Mouse (Mus musculus): ENCODE data around the gene Cyb5d1. TPM values are rescaled to one million over a fixed set of nuclear protein-coding genes. Genes with fewer than 3 reads are reported as not detected.

Gene Cyb5d1
- polyA plus RNA-seq, 1 experiment = 5.1 TPM

DNA sequence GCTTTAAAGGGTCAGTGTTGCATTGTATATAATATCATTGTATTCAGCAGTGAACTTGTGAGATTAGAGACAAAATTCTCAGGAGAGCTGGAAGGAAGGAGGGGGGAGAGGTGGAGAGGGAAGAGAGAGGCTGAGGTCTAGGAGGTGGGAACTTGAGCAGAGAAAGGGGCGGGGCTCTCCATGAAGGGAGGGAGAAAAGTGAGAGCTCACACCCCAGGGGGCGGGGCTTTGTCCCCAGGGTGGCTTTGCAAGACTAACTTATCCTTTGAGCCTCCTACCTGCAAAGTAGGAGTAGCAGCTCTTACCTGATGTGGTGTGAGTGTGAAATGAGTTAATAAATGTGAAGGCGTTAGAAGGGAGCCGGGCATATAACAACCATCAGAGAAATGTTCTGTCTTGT lies 33.3 kb upstream of the Cyb5d1 start:
- no peak overlapping the region for H3K27ac ChIP-seq (ENCODE audit: control insufficient read depth, insufficient read depth, low read depth, low read length, poor library complexity)
- no peak overlapping the region for H3K4me3 ChIP-seq (replicated peaks; ENCODE audit: control insufficient read depth, low read depth, low read length)
- TF ChIP-seq CTCF (IDR thresholded peaks at IDR 0.05; ENCODE audit: control insufficient read depth, insufficient read depth, low read length) = no peak
- no peak for TF ChIP-seq POLR2A (IDR thresholded peaks at IDR 0.05; ENCODE audit: borderline replicate concordance, control insufficient read depth, low read depth, low read length)
- 28% methylated on average over 4 of the region's 4 CpGs for WGBS
- peaks cover 3% of the 10 kb centered on the region; the same call in 1 of the 2 replicates for H3K4me1 ChIP-seq (ENCODE audit: control insufficient read depth, insufficient read depth, low read length)

DNA sequence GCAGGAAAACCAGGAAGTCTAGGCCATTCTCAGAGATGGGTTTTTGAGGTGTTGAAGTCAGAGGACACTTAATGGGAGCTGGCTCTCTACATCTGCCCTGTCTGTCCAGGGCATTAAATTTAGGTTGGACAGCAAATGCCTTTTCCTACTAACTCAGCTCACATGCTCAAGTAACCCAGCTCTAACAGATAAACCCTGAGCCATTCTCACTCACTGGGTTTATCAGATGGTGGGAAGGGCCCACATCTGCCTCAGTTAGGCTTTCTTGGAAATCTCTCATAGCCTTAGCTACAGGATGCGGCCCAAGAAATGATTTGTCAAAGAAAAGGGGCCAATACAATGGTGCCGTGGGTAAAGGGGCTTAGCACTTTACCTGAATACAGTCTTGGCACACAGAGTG lies 30.8 kb upstream of the Cyb5d1 start:
- Histone ChIP-seq H3K4me1 (ENCODE audit: control insufficient read depth, insufficient read depth, low read length) (peaks cover 2% of the 10 kb centered on the region; the same call in 1 of the 2 replicates), H3K27ac (ENCODE audit: control insufficient read depth, insufficient read depth, low read depth, low read length, poor library complexity) (no peak overlapping the region), H3K4me3 (replicated peaks; ENCODE audit: control insufficient read depth, low read depth, low read length) (no peak overlapping the region)
- 75% methylated on average over 2 of the region's 2 CpGs for WGBS
- TF ChIP-seq CTCF (IDR thresholded peaks at IDR 0.05; ENCODE audit: control insufficient read depth, insufficient read depth, low read length) = no peak
- TF ChIP-seq POLR2A (IDR thresholded peaks at IDR 0.05; ENCODE audit: borderline replicate concordance, control insufficient read depth, low read depth, low read length) = no peak

DNA sequence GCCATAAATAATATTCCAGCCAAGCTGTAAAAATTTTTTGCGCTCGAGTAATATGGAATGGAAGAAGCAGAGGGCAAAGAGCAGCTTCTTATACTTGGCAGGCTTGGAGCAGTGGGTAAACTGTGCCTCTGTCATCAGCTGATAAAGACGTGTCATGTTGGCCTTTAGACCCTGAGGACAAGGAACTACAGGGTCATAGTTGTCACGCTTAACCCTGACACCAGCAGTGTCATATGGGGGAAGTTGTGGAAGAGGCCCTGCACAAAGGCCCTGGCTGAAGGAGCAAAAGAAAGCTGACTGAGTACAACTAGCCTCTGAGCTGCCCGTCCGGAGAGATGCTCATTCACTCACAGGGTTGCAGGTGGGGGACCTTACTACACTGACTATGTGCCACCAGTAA lies 28.5 kb upstream of the Cyb5d1 start:
- WGBS = 35% methylated on average over 6 of the region's 6 CpGs
- H3K4me1 ChIP-seq (ENCODE audit: control insufficient read depth, insufficient read depth, low read length) = no peaks in the 10 kb centered on the region

DNA sequence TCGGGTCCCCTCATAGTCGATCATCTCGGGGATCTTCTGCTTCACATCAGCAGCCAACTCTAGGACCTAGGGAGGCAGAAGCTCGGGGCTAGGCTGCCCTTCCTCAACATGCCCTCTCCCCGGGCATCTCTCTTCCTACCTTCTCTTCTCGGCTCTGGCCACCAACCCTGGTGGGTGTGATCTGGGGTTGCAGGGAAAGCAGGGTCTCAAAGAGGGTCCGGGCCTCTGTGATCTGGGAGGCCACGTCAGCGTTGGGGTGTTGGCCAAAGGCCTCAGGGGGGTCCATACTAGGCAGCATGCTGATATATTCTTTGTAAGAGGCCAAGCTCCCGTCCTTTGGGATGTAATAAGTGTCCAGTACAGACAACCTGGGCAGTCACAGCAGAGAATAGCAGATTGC lies 27.4 kb upstream of the Cyb5d1 start:
- no peak overlapping the region for H3K4me3 ChIP-seq (replicated peaks; ENCODE audit: control insufficient read depth, low read depth, low read length)
- no peak overlapping the region for H3K27ac ChIP-seq (ENCODE audit: control insufficient read depth, insufficient read depth, low read depth, low read length, poor library complexity)
- TF ChIP-seq CTCF (IDR thresholded peaks at IDR 0.05; ENCODE audit: control insufficient read depth, insufficient read depth, low read length) = no peak
- TF ChIP-seq POLR2A (IDR thresholded peaks at IDR 0.05; ENCODE audit: borderline replicate concordance, control insufficient read depth, low read depth, low read length) = no peak
- WGBS = 80% methylated on average over 10 of the region's 10 CpGs
- no peaks in the 10 kb centered on the region for H3K4me1 ChIP-seq (ENCODE audit: control insufficient read depth, insufficient read depth, low read length)

More for the DNA sequence above, 28.5 kb upstream of the Cyb5d1 start:
- TF ChIP-seq CTCF (IDR thresholded peaks at IDR 0.05; ENCODE audit: control insufficient read depth, insufficient read depth, low read length) = no peak
- TF ChIP-seq POLR2A (IDR thresholded peaks at IDR 0.05; ENCODE audit: borderline replicate concordance, control insufficient read depth, low read depth, low read length) = no peak
- Histone ChIP-seq H3K4me3 (replicated peaks; ENCODE audit: control insufficient read depth, low read depth, low read length) (no peak overlapping the region), H3K27ac (ENCODE audit: control insufficient read depth, insufficient read depth, low read depth, low read length, poor library complexity) (no peak overlapping the region)

DNA sequence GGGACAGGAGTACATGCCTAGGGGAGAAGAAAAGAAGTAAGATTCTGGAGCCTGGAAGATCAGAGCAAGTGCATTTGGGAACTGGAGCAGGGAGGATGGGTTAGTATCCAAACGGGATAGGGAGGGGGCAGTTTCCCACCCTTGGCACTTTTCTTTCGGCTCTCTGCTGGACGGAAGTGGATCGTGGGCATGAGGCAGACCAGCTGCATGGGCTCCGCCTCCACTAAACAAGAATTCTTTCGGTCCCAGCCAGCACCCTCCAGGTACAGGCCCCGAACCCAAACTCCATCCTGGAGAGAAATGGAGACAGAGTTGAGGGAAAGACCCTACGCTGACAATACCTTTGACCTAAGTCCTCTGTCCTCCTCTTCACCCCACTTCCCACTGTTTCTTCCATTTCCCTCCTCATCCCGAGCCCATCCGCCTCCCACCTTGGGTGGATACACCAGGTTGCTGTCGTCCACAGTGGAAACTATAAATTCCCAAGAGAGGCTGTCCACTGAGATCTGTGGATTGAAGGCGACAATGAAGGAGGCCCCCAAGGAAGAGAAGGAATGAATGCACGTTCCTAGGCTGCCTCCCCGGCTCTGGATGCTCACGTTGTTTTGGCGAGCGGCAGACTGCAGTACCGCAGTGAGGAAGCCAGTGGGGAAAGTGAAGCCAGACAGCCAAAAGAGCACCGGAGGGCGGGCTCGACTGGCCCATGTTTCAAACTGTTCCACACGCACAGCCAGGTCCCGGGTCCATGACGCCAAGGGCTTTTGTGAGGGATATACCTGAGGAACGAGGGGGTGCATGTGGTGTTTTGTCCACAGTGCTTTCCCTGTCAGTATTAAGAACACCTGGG lies 25.9 kb upstream of the Cyb5d1 start:
- TF ChIP-seq CTCF (IDR thresholded peaks at IDR 0.05; ENCODE audit: control insufficient read depth, insufficient read depth, low read length) = no peak
- TF ChIP-seq POLR2A (IDR thresholded peaks at IDR 0.05; ENCODE audit: borderline replicate concordance, control insufficient read depth, low read depth, low read length) = no peak
- peaks cover 2% of the 10 kb centered on the region; the same call in 1 of the 2 replicates for H3K4me1 ChIP-seq (ENCODE audit: control insufficient read depth, insufficient read depth, low read length)
- 40% methylated on average over 25 of the region's 25 CpGs for WGBS
- H3K27ac ChIP-seq (ENCODE audit: control insufficient read depth, insufficient read depth, low read depth, low read length, poor library complexity) = no peak overlapping the region
- H3K4me3 ChIP-seq (replicated peaks; ENCODE audit: control insufficient read depth, low read depth, low read length) = no peak overlapping the region

DNA sequence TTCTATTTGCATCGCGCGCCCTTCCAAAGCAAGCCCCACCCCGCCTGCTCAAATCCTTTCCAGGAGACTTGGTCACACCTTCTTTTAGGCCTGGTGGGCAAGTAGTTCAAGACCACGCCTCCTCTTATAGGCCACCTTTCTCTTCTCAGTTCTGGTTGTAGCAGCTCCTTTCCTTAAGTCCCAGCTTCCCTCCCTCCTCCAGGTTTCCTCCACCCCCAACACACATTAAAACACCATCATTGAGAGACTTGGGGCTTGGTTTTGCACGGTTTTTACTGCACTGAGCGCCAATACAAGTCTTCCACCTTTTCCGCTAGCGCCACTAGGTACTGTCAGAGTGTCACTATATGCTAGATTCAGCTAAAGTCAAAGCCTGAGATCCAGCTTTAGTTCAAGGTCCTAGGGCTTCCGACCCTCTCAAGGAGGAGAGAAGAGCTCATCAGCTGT lies 25.1 kb upstream of the Cyb5d1 start:
- H3K27ac ChIP-seq (ENCODE audit: control insufficient read depth, insufficient read depth, low read depth, low read length, poor library complexity) = no peak overlapping the region
- TF ChIP-seq CTCF (IDR thresholded peaks at IDR 0.05; ENCODE audit: control insufficient read depth, insufficient read depth, low read length) = no peak
- TF ChIP-seq POLR2A (IDR thresholded peaks at IDR 0.05; ENCODE audit: borderline replicate concordance, control insufficient read depth, low read depth, low read length) = no peak
- no peak overlapping the region for H3K4me3 ChIP-seq (replicated peaks; ENCODE audit: control insufficient read depth, low read depth, low read length)
- H3K4me1 ChIP-seq (ENCODE audit: control insufficient read depth, insufficient read depth, low read length) = peaks cover 2% of the 10 kb centered on the region; the same call in 1 of the 2 replicates
- 31% methylated on average over 10 of the region's 10 CpGs for WGBS

DNA sequence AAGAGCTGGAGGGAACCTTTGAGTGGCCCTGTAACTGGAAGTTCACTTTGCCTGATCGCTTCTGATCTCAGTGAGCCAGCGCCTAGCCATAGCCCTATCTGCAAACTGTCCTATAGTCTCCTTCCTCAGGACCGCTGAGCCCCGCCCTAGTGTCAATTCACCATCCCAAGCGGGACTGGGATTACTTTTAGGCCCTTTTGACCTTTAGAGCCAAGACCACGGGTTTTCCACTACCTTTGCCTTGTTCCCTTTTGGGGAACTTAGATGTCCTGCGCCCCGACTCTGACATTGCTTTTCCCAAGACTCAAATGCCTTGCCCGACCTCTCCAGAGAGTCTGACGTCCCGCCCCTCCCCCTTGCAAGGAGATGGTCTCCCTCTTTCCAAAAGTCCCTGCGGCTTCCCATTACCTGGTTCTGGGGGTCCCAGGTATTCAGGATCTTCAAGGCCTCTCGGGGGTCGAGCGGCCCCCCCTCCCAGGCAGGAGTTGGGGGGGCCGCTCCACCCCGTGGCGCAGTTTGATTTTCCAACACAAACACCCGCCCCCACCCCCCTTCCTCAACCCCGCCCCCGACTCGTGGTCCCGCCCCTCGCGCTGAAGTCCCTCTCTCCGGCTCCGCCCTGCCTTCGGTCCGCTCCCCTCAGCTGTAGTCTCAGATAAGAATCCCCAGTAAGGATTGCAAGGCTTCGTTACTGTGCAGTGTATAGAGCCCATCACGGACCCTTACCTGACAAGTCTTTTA lies 24.6 kb upstream of the Cyb5d1 start:
- H3K27ac ChIP-seq (ENCODE audit: control insufficient read depth, insufficient read depth, low read depth, low read length, poor library complexity) = no peak overlapping the region
- WGBS = under 1% methylated on average over 31 of the region's 31 CpGs
- peak overlapping the region; percentile 27 for H3K4me3 ChIP-seq (replicated peaks; ENCODE audit: control insufficient read depth, low read depth, low read length)
- H3K4me1 ChIP-seq (ENCODE audit: control insufficient read depth, insufficient read depth, low read length) = peaks cover 2% of the 10 kb centered on the region; the same call in 1 of the 2 replicates
- TF ChIP-seq CTCF (IDR thresholded peaks at IDR 0.05; ENCODE audit: control insufficient read depth, insufficient read depth, low read length) (no peak), POLR2A (IDR thresholded peaks at IDR 0.05; ENCODE audit: borderline replicate concordance, control insufficient read depth, low read depth, low read length) (no peak)

DNA sequence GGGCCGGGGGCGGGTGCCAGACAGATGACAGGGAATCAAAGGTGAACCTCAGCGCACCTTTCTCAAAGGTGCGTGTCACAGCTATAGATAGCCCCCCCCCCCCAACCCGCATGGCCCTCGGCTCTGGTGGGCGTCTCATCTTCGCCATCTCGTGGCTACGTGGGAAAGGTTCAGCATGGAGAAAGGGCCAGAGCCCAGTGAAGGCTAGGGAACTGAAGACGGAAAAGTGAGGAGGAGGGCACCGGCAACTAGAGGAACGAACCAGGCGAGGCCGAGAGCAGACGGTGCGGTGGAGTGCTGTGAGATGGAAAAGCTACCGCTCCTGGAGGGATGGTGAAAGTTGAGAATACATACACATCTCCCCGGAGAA lies 24.0 kb upstream of the Cyb5d1 start:
- Histone ChIP-seq H3K27ac (ENCODE audit: control insufficient read depth, insufficient read depth, low read depth, low read length, poor library complexity) (0 out of 2 replicates have a peak overlapping the region, but pooled peaks have one; percentile 1), H3K4me1 (ENCODE audit: control insufficient read depth, insufficient read depth, low read length) (peaks cover 2% of the 10 kb centered on the region; the same call in 1 of the 2 replicates), H3K4me3 (replicated peaks; ENCODE audit: control insufficient read depth, low read depth, low read length) (peak overlapping the region; percentile 27)
- under 1% methylated on average over 19 of the region's 19 CpGs for WGBS
- TF ChIP-seq CTCF (IDR thresholded peaks at IDR 0.05; ENCODE audit: control insufficient read depth, insufficient read depth, low read length) = no peak
- TF ChIP-seq POLR2A (IDR thresholded peaks at IDR 0.05; ENCODE audit: borderline replicate concordance, control insufficient read depth, low read depth, low read length) = no peak

Data from bone marrow, adult 2 months (tissue).